In the genomic region with DNA sequence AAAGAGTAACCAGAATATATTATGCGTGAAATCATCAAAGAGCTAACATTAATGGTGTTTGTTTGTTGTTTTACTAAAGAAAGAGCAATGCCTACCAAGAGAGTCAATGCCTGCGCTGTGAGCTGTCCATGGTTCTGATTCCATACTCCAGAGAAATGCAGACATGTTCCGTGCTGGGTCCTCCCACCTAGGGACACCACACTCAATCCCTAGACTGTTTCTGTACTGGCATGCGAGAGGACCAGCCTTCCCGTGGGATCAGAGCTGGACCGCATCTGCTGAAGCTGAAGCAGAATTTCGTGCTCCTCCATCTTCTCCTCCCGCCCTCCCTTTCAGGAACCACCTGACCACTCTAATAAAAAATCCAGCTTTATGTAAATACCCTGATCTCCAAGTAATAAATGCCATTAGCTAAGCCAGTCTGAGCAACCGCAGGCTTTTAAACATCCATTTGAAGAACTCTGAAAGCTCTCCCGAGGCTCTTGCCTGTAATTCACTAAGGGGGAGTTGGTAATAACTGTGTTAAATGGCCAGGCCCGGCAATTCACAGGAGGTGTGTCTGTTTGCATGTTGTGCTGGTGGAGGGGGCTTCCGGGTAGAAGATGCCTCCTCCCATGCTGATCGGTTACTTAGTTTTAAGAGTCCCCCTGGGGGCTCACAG, we compare ENCODE assay signal across 9 mouse cellular contexts. TPM values are rescaled to one million over a fixed set of nuclear protein-coding genes. Genes with fewer than 3 reads are reported as not detected.
A peak's percentile ranks its signal among the peaks of the same experiment; 100 is the strongest.
DNase-seq lines count a peak whose midpoint lies in the region; ATAC-seq lines count a peak whose summit lies in the region.
"Had no signal": no experiment of that assay in that cellular context is flagged by ENCODE, and none has a peak within 500 bp of the region (broad histone marks: within the 10 kb centered on the region; RNA-seq: fewer than 3 reads in every experiment).

No protein-coding gene starts in this region.

- H3K4me2 ChIP-seq in stomach, embryonic 16.5 days (ENCODE audit: low read depth, low read length): no peak overlapping the region
- H3K4me2 ChIP-seq: limb, embryonic 12.5 days had no signal

- no peak overlapping the region for H3K27ac ChIP-seq in stomach, embryonic 16.5 days (ENCODE audit: low read length)
- H3K27ac ChIP-seq: limb, embryonic 12.5 days had no signal

- H3K27me3 ChIP-seq in stomach, embryonic 16.5 days (ENCODE audit: control insufficient read depth, insufficient read depth, low read length): no peaks in the 10 kb centered on the region

- H3K9me3 ChIP-seq in stomach, embryonic 16.5 days (replicated peaks; ENCODE audit: control insufficient read depth, low read length): no peaks in the 10 kb centered on the region
- H3K9me3 ChIP-seq: limb, embryonic 12.5 days had no signal

- intact Hi-C loops in heart, postnatal 10 days (cut with DNase I): no loop called here

- no peaks in the 10 kb centered on the region for H3K36me3 ChIP-seq in stomach, embryonic 16.5 days (ENCODE audit: control insufficient read depth, insufficient read depth, low read length)
- H3K36me3 ChIP-seq: limb, embryonic 12.5 days had no signal

- no peak overlapping the region for H3K4me3 ChIP-seq in stomach, embryonic 16.5 days (replicated peaks; ENCODE audit: low read length)
- H3K4me3 ChIP-seq: limb, embryonic 12.5 days had no signal

- H3K4me1 ChIP-seq in stomach, embryonic 16.5 days (ENCODE audit: control insufficient read depth, insufficient read depth, low read length): no peaks in the 10 kb centered on the region
- H3K4me1 ChIP-seq: limb, embryonic 12.5 days had no signal

- H3K9ac ChIP-seq in stomach, embryonic 16.5 days (ENCODE audit: low read length): no peak overlapping the region
- H3K9ac ChIP-seq: limb, embryonic 12.5 days had no signal

- peak; percentile 70 to 76 for DNase-seq in heart, postnatal 10 days
- DNase-seq in heart, adult 11 months: no peak
- peak; percentile 78 for DNase-seq in embryo, embryonic 11.5 days (ENCODE audit: low read depth, low spot score)
- peak; percentile 31 for DNase-seq in kidney, adult 11 months
- peak; percentile 73 for DNase-seq in lung, postnatal 10 days
- DNase-seq in spleen, postnatal 14 days (ENCODE audit: low spot score in 2 of 2): no peak
- no peak for DNase-seq in left cerebral cortex, adult 11 months (ENCODE audit: low spot score)

- 26% methylated on average over 13 of the region's 13 CpGs for WGBS in stomach, embryonic 16.5 days

- ATAC-seq in stomach, embryonic 16.5 days (ENCODE audit: insufficient read depth, low FRiP score): 0 out of 2 replicates have a peak, but pooled peaks have one; percentile 10

RNA-seq across cellular contexts. Expression of a gene that starts 40.0 kb away (rescaled TPM):
- not detected for total RNA-seq in heart, postnatal 10 days (2021)
- not detected in 2 replicates for polyA plus RNA-seq in stomach, embryonic 16.5 days (2015; fragmentation: Nextera tagmentation; extraction: Ambion mirVana)
- polyA plus RNA-seq: limb, embryonic 12.5 days had no signal

RNA-seq across cellular contexts. Expression of a gene that starts 54.1 kb away (rescaled TPM):
- 1 to 10 TPM; 7.5 to 8.2 TPM for total RNA-seq in heart, postnatal 10 days (2021)
- 2.7 and 3.1 TPM in 2 replicates for polyA plus RNA-seq in stomach, embryonic 16.5 days (2015; fragmentation: Nextera tagmentation; extraction: Ambion mirVana)

RNA-seq across cellular contexts. Expression of a gene that starts 58.0 kb away (rescaled TPM):
- total RNA-seq in heart, postnatal 10 days (2021): not detected
- 8.3 and 9.3 TPM in 2 replicates for polyA plus RNA-seq in stomach, embryonic 16.5 days (2015; fragmentation: Nextera tagmentation; extraction: Ambion mirVana)

Comparison
In these comparisons a context has a peak if more than half of its experiments do, and no peak if none do; other contexts are left out.
1. DNase-seq: peak in heart, postnatal 10 days (2 of 2), embryo, embryonic 11.5 days (single experiment), kidney, adult 11 months (single experiment) and lung, postnatal 10 days (single experiment); none in heart, adult 11 months (single experiment), spleen, postnatal 14 days (0 of 2) and left cerebral cortex, adult 11 months (single experiment).